Mouse (Mus musculus) cerebellum, adult 18-20 months (tissue): ENCODE results near the gene Jund.
A peak's percentile ranks its signal among the peaks of the same experiment; 100 is the strongest.

ENCODE experiments used
- DNase-seq, 2 experiments: peaks; one replicate each; pipeline ENCODE4 v3.0.0; 2021

Jund gene

DNA sequence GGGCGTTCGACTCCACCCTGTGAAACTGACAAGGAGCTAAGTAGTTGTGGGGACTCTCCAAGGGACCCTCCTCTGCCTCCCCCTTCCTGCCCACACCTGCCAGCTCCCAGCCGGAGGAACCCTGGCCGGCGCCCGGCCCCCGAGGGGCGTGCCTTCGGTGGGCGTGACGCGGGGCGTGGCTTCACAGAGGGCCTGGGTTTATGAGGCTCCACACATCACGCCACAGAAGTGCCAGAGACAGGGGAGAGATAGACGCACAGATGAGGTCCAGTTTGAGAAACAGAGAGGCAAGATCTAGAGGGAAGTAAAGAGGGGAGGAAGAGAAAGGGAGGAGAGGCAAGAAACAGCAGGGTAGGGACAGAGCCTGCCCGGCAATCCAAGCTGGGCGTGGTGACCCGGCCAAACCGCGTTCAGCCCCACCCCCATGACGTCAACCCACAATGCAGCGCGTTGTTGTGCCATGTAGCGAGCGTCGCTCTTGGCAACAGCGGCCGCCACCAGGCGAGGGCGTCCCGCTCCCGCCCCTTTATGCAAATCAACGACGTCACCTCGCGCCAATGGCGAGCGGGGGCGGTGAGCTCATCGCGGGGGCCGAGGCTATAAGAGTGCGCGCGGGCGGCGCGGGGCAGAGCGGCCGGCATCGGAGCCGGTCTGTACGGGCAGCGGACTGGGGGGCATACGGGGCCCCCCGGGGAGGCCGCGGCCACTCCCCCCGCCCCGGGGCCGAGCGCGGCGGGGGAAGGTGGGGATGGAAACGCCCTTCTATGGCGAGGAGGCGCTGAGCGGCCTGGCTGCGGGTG lies at the start of gene Jund:
TSS of gene Jund (plus strand) at position 640 of the 800 bp plus-strand sequence.
- DNase-seq = peak; percentile 99

DNA sequence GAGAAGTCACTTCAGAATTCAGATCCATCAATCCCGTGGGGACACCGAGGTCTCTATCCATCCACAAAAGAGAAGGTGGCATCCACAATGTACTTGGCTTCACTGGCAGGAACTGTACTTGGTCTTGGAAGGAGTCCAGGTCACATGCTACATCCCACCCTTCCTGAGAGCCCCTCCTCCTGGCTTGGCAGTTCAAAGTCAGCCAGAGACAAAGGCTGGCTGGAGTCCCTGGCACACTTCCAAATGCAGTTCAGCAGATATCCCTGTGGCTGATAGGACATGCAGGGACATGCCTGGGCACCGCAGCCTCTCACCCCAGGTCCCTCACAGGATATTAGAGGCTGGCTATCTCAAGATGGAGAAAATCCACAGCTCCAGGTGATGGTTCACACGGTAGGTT lies 49.4 kb upstream of the Jund start:
- DNase-seq = peak; percentile 52 to 56

GRCm38 (mm10) chr8:70650351-70650750 lies 48.4 kb upstream of the Jund start:
- no peak for DNase-seq

- no peak for DNase-seq
Measured at GRCm38 (mm10) chr8:70653226-70653625, 45.5 kb upstream of the Jund start.

DNA sequence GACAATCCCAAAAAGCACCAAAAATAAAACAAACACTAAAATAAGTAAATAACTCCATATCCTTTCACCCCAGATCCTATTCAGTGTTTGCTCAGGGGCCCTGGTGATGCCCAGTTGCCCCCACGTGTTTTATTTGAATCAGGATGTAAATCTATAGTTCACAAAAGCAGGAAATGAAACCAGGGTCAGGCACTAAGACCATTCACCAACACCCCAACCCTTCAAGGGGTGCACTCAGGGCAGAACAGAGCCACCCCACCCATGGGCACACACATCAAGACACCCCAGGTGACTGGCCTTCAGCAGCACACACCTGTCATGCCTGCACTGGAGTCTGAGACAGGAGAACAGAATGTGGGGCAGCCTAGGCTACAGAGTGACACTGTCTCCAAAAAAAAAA lies 44.6 kb upstream of the Jund start:
- DNase-seq = no peak

DNA sequence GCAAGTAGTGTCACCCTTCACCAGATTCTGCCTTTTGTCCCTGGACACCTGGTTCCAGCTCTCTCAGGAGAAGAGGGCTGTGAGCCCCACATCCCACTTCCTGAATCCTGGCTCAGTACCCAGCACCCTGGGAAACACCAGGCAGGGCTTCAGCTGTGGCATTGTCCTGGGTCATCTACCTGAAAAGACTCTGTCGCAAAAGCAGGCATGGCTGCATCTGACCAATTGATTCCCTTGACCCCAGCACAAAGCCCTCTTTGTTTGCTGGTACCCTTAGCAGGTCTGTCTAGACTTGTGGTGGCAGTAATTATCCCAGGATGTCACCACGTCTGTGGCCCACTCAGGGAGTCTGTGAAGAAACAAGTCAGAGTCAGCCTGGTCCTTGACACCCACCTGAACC lies 43.3 kb upstream of the Jund start:
- no peak for DNase-seq

GRCm38 (mm10) chr8:70656193-70656790 lies 42.5 kb upstream of the Jund start:
- DNase-seq = no peak

- DNase-seq = no peak
Measured at GRCm38 (mm10) chr8:70657214-70657613, 41.5 kb upstream of the Jund start.

DNA sequence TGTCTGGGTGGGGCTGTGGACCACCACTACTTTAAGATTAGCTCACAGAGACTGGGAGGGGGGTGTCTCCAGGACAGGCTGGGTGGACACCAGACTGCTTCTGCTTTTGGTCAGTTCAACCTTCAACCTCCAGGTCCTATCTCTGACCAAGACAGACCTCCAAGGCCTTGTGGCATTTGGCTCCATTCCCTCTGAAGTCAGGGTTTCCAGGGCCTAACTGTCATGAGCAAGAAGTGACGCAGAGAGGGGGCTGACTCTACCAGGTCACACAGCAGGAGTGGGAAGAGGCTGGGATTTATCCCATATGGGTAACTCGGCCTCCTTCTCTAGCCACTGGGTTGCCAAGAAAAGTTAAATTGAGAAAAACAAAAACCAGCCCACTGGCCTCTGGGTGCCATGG lies 41.0 kb upstream of the Jund start:
- no peak for DNase-seq

GRCm38 (mm10) chr8:70658897-70659603 lies 39.7 kb upstream of the Jund start:
- no peak for DNase-seq

DNA sequence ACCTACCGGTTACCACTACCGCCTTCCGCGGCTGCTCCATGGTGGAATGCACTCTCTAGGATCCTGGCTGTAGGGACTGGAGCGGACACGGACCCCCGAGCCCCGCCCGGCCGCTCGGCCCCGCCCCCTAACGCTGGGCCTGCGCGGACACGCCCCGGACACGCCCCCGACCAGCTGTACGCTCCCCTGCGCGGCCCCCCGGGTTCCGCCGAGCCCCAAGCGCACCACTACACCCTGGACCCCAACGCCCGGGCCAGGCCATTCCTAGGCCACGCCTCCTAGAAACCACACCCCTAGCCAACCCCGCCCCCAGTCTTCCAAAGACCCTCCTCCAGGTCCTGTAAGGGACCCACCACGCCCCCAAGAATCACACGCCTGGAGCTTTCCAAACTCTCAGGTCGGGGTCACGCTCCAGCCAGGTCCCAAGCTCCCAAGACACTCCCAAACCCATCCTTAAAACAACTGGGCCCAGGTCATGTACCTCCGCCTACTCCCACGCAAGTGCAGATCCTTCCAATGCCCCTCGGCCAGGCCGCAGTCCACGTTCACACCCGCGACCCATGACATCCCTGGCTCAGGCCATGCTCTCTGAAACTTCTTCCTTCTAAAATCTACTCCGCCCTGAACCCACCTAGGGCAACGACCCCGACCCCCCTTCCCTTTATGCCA lies 39.0 kb upstream of the Jund start:
- peak; percentile 57 to 67 for DNase-seq

GRCm38 (mm10) chr8:70660273-70660725 lies 38.5 kb upstream of the Jund start, which contains the start of gene Pgpep1:
Gene Pgpep1 (minus strand): TSS chr8:70660388.
- peak in 1 of 2 experiments; percentile 30 for DNase-seq

GRCm38 (mm10) chr8:70663691-70664090 lies 35.1 kb upstream of the Jund start:
- no peak for DNase-seq

GRCm38 (mm10) chr8:70664631-70665030 lies 34.1 kb upstream of the Jund start:
- no peak for DNase-seq

DNA sequence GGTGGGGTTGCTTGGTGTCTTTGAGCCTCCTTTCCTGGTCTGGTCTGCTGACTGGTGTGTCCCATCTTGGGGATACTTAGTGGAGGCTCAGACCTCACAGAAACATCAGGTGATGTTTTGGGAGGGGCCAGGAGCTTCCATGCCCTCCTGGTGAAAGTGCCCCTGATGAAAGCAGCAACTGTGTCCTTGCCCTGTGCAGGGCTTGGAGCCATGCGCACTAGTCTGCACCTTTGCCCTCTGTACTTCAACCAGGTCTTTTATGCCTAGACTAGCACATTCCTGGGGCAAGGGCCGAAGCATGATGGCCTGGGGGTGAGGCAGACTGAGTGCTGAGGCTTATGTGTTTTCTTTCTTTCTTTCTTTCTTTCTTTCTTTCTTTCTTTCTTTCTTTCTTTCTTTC lies 33.1 kb upstream of the Jund start:
- no peak for DNase-seq

DNA sequence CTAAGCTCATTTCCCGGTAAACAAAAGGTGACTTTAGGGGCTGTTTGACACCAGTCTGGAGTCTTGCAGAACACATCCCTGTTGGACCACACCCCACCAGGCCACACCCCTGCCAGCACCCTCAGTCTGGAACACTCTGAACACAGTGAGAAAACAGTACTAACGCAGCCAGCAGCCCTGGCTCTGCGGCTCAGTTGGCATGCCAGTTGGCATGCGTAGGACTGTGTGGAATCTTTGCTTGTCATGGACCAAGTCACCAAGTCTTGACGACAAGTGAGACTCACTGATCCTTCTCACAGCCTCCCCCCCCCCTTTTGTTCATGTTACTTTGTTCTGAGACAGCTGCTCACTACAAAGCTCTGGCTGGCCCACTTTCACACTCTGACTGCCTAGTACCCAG lies 31.7 kb upstream of the Jund start:
- no peak for DNase-seq

- no peak for DNase-seq
Measured at GRCm38 (mm10) chr8:70671615-70672324, 27.0 kb upstream of the Jund start.

DNA sequence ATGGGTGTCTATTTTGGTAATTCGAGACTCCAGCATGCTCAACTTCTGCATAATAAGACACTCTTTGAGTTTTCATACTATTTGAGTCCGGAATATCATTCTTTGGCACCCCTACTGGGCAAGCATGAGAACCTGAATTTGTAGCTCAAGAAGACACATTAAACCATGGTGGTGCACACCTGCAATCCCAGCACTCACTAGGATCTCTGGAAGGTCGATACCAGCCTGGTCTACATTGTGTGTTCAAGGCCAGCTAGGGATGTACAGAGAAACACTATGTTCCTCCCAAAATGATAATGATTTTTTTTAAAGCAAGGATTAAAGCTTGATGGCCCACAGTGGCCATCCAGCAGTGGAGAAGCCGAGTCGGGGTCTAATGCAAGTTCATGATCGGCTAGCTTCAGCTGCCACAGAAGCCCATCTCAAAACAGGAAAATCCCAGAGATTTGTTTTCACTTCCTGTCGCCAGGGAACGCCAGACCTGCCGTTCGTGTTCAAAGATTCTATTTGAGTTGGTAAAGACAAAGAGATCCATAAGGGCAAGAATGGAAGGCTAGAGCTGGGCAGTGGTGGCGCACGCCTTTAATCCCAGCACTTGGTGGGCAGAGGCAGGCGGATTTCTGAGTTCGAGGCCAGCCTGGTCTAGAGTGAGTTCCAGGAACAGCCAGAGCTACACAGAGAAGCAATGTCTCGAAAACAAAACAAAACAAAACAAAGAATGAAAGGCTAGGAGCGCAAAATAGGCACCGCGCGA lies 26.2 kb upstream of the Jund start:
- DNase-seq = no peak

DNA sequence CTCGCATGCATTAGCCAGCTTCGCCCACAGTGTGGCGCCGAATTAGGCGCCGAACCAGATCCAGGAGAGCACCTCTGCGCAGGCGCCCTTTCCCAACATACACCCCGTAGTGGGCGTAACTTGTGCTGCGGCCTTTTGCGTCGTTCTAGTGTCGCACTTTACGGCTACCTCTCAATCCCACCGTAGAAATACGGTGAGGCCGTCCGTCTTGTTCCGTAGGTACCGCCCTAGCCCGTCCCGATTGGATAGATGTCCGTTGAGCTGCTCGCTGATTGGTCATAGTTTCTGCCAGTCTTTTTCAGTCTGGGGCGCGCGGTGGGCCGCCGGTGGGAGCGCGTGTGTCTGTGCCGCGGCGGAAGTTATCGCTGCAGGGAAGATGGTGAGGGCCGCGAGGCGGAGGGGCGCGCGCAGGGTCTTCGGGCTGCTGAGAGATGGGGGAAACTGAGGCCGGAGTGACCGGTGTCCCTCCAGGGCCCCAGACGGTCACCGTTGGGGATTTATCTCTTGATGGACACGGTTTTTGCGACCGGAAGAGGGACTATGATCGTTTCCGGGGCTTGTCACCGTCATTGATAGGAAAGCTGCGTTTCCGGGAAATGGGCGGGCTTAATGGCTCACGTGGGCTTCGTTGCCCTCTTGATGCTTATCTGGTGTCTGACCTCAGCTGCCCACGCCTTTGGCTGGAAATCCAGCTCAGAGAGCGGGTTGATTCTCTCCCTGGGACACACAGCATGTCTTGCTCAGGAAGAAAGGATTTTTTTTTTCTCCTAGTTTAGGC lies 25.5 kb upstream of the Jund start, which contains the start of gene Lsm4:
TSS of gene Lsm4 (plus strand) at position 170 of the 778 bp plus-strand sequence.
- peak; percentile 96 to 99 for DNase-seq

- peak in 1 of 2 experiments; percentile 40 for DNase-seq
Measured at GRCm38 (mm10) chr8:70674109-70674508, 24.6 kb upstream of the Jund start.

GRCm38 (mm10) chr8:70674716-70675115 lies 24.0 kb upstream of the Jund start:
- DNase-seq = no peak
